Mouse (Mus musculus): ENCODE measurements around the gene Elavl1.
A peak's percentile ranks its signal among the peaks of the same experiment; 100 is the strongest.

DNA sequence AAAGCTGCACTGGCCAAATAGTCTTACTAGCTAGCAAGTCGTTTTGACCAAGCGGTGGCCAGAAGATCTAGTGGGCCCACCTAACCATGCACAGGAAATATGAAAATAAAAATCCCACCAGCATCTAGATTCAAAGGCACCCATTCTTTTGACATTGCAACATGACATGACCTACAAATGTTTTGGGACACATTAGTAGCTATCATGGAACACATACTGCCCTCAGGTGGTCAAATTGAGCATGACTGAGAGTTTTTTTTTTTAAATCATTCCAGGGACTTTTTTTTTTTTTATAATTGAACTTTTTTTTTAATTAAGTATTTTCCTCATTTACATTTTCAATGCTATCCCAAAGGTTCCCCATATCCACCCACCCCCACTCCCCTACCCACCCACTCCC is 47.4 kb upstream of the Elavl1 start:
- peak; percentile 55 for TF ChIP-seq CTCF (IDR thresholded peaks at IDR 0.05)
- TF ChIP-seq EP300 (IDR thresholded peaks at IDR 0.05), result no peak

Data from lung, postnatal 0 days (tissue).